Mouse (Mus musculus): ENCODE results near the gene Brsk1. TPM values are rescaled to one million over a fixed set of nuclear protein-coding genes. Genes with fewer than 3 reads are reported as not detected.
A peak's percentile ranks its signal among the peaks of the same experiment; 100 is the strongest.

The Brsk1 gene
- total and polyA plus RNA-seq, 3 experiments = 0.89 to 1.7 (median 1.5) TPM

GRCm38 (mm10) chr7:4724359-4724758, 34.0 kb downstream of the Brsk1 start:
- Histone ChIP-seq H3K79me2 (replicated peaks; ENCODE audit: control insufficient read depth, insufficient read depth, low read length) (no peaks in the 10 kb centered on the region), H3K36me3 (ENCODE audit: control insufficient read depth, insufficient read depth, low read length) (no peaks in the 10 kb centered on the region), H3K4me3 (no peak overlapping the region), H3K27ac (no peak overlapping the region), H3K4me1 (ENCODE audit: control insufficient read depth, insufficient read depth, low read length) (no peaks in the 10 kb centered on the region), H3K27me3 (ENCODE audit: control insufficient read depth, insufficient read depth, low read length) (no peaks in the 10 kb centered on the region; the same call in 1 of the 2 replicates), H3K9ac (ENCODE audit: low read depth, low read length) (no peak overlapping the region)
- TF ChIP-seq CTCF (IDR thresholded peaks at IDR 0.05) = no peak
- TF ChIP-seq EP300 (IDR thresholded peaks at IDR 0.05; ENCODE audit: insufficient read depth, low read depth, low read length) = no peak
- no peak for TF ChIP-seq POLR2A (IDR thresholded peaks at IDR 0.05; ENCODE audit: insufficient read depth, low read depth, low read length)
- 51% methylated on average over 3 of the region's 3 CpGs for WGBS
- intact Hi-C loops (cut with DNase I) = no loop called here
- DNase-seq = no peak

- Histone ChIP-seq H3K27me3 (ENCODE audit: control insufficient read depth, insufficient read depth, low read length) (peaks cover 1% of the 10 kb centered on the region; the same call in 1 of the 2 replicates), H3K4me1 (ENCODE audit: control insufficient read depth, insufficient read depth, low read length) (no peaks in the 10 kb centered on the region), H3K9ac (ENCODE audit: low read depth, low read length) (no peak within 1 kb of the TSS), H3K27ac (no peak within 1 kb of the TSS), H3K36me3 (ENCODE audit: control insufficient read depth, insufficient read depth, low read length) (no peaks in the 10 kb centered on the region), H3K4me3 (no peak within 1 kb of the TSS), H3K79me2 (replicated peaks; ENCODE audit: control insufficient read depth, insufficient read depth, low read length) (no peaks in the 10 kb centered on the region)
- intact Hi-C loops (cut with DNase I) = no loop called here
- WGBS = 48% methylated on average over 7 of the region's 7 CpGs
- no peak for TF ChIP-seq EP300 (IDR thresholded peaks at IDR 0.05; ENCODE audit: insufficient read depth, low read depth, low read length)
- no peak for TF ChIP-seq POLR2A (IDR thresholded peaks at IDR 0.05; ENCODE audit: insufficient read depth, low read depth, low read length)
- no peak for TF ChIP-seq CTCF (IDR thresholded peaks at IDR 0.05)
- DNase-seq = no peak
Observed at GRCm38 (mm10) chr7:4725169-4725568, 34.8 kb downstream of the Brsk1 start, which contains the start of gene Tmem150b. Gene Tmem150b (minus strand): TSS chr7:4725249.

- WGBS = 75% methylated on average over 5 of the region's 5 CpGs
- H3K27me3 ChIP-seq (ENCODE audit: control insufficient read depth, insufficient read depth, low read length) = peaks cover 1% of the 10 kb centered on the region; the same call in 1 of the 2 replicates
- H3K4me3 ChIP-seq = no peak overlapping the region
- DNase-seq = no peak
- H3K27ac ChIP-seq = no peak overlapping the region
- no peaks in the 10 kb centered on the region for H3K79me2 ChIP-seq (replicated peaks; ENCODE audit: control insufficient read depth, insufficient read depth, low read length)
- no peaks in the 10 kb centered on the region for H3K4me1 ChIP-seq (ENCODE audit: control insufficient read depth, insufficient read depth, low read length)
- no peaks in the 10 kb centered on the region for H3K36me3 ChIP-seq (ENCODE audit: control insufficient read depth, insufficient read depth, low read length)
- TF ChIP-seq CTCF (IDR thresholded peaks at IDR 0.05) (no peak), POLR2A (IDR thresholded peaks at IDR 0.05; ENCODE audit: insufficient read depth, low read depth, low read length) (no peak), EP300 (IDR thresholded peaks at IDR 0.05; ENCODE audit: insufficient read depth, low read depth, low read length) (no peak)
- H3K9ac ChIP-seq (ENCODE audit: low read depth, low read length) = no peak overlapping the region
- intact Hi-C loops (cut with DNase I) = no loop called here
Observed at GRCm38 (mm10) chr7:4731090-4731489, 40.7 kb downstream of the Brsk1 start.

- H3K27me3 ChIP-seq (ENCODE audit: control insufficient read depth, insufficient read depth, low read length) = peaks cover 1% of the 10 kb centered on the region; the same call in 1 of the 2 replicates
- no peak overlapping the region for H3K4me3 ChIP-seq
- DNase-seq = no peak
- H3K27ac ChIP-seq = no peak overlapping the region
- WGBS = 43% methylated on average over 6 of the region's 6 CpGs
- intact Hi-C loops (cut with DNase I) = no loop called here
- H3K4me1 ChIP-seq (ENCODE audit: control insufficient read depth, insufficient read depth, low read length) = no peaks in the 10 kb centered on the region
- H3K79me2 ChIP-seq (replicated peaks; ENCODE audit: control insufficient read depth, insufficient read depth, low read length) = no peaks in the 10 kb centered on the region
- H3K9ac ChIP-seq (ENCODE audit: low read depth, low read length) = no peak overlapping the region
- no peaks in the 10 kb centered on the region for H3K36me3 ChIP-seq (ENCODE audit: control insufficient read depth, insufficient read depth, low read length)
- TF ChIP-seq CTCF (IDR thresholded peaks at IDR 0.05) = no peak
- no peak for TF ChIP-seq POLR2A (IDR thresholded peaks at IDR 0.05; ENCODE audit: insufficient read depth, low read depth, low read length)
- TF ChIP-seq EP300 (IDR thresholded peaks at IDR 0.05; ENCODE audit: insufficient read depth, low read depth, low read length) = no peak
Observed at GRCm38 (mm10) chr7:4732968-4733392, 42.6 kb downstream of the Brsk1 start.

GRCm38 (mm10) chr7:4739041-4739543, 48.7 kb downstream of the Brsk1 start:
- TF ChIP-seq EP300 (IDR thresholded peaks at IDR 0.05; ENCODE audit: insufficient read depth, low read depth, low read length) (no peak), POLR2A (IDR thresholded peaks at IDR 0.05; ENCODE audit: insufficient read depth, low read depth, low read length) (no peak), CTCF (IDR thresholded peaks at IDR 0.05) (no peak)
- H3K4me1 ChIP-seq (ENCODE audit: control insufficient read depth, insufficient read depth, low read length) = peaks cover 3% of the 10 kb centered on the region; the same call in 1 of the 2 replicates
- peak overlapping the region; percentile 27; the same call in 1 of the 2 replicates for H3K9ac ChIP-seq (ENCODE audit: low read depth, low read length)
- no peaks in the 10 kb centered on the region for H3K36me3 ChIP-seq (ENCODE audit: control insufficient read depth, insufficient read depth, low read length)
- peak overlapping the region; percentile 44 for H3K27ac ChIP-seq
- DNase-seq = no peak
- H3K27me3 ChIP-seq (ENCODE audit: control insufficient read depth, insufficient read depth, low read length) = no peaks in the 10 kb centered on the region
- peak overlapping the region; percentile 51 for H3K4me3 ChIP-seq
- 46% methylated on average over 10 of the region's 10 CpGs for WGBS
- no peaks in the 10 kb centered on the region for H3K79me2 ChIP-seq (replicated peaks; ENCODE audit: control insufficient read depth, insufficient read depth, low read length)
- intact Hi-C loops (cut with DNase I) = loop anchor here (1.0 to 5.0 kb wide), 2 partner anchors 54 to 138 kb away; partner anchors contain the start of genes Hspbp1 and Isoc2a

GRCm38 (mm10) chr7:4739544-4740275, 49.3 kb downstream of the Brsk1 start, which contains the start of gene Kmt5c:
Gene Kmt5c (plus strand): TSS chr7:4740115.
- Histone ChIP-seq H3K9ac (ENCODE audit: low read depth, low read length) (peak within 1 kb of the TSS; percentile 88), H3K79me2 (replicated peaks; ENCODE audit: control insufficient read depth, insufficient read depth, low read length) (no peaks in the 10 kb centered on the region), H3K27ac (peak within 1 kb of the TSS; percentile 91), H3K4me1 (ENCODE audit: control insufficient read depth, insufficient read depth, low read length) (peaks cover 3% of the 10 kb centered on the region; the same call in 1 of the 2 replicates), H3K36me3 (ENCODE audit: control insufficient read depth, insufficient read depth, low read length) (no peaks in the 10 kb centered on the region), H3K4me3 (peak within 1 kb of the TSS; percentile 81), H3K27me3 (ENCODE audit: control insufficient read depth, insufficient read depth, low read length) (no peaks in the 10 kb centered on the region)
- peak; percentile 94 to 99 for DNase-seq
- intact Hi-C loops (cut with DNase I) = loop anchor here (1.0 to 5.0 kb wide), 4 partner anchors 49 to 323 kb away; partner anchors contain the start of genes Hspbp1, Isoc2a, Tmem238 and U2af2
- TF ChIP-seq POLR2A (IDR thresholded peaks at IDR 0.05; ENCODE audit: insufficient read depth, low read depth, low read length) (peak; percentile 88), EP300 (IDR thresholded peaks at IDR 0.05; ENCODE audit: insufficient read depth, low read depth, low read length) (0 out of 2 replicates have a peak, but pooled peaks have one; percentile 32), CTCF (IDR thresholded peaks at IDR 0.05) (peak; percentile 56)
- WGBS = under 1% methylated on average over 39 of the region's 44 CpGs

All from heart, adult 2 months (tissue).